Mouse (Mus musculus): ENCODE measurements at regions not wholly inside any gene's neighbourhood (a gene's known extent, or its start where the extent isn't known, plus 50 kb on each side); places are given as distances from the start of the nearest gene placed in this dataset.

- Histone ChIP-seq H3K4me1 (ENCODE audit: control insufficient read depth, insufficient read depth, low read length) (no peaks in the 10 kb centered on the region), H3K27ac (replicated peaks; ENCODE audit: low read depth, low read length) (no peak overlapping the region), H3K4me2 (ENCODE audit: low read depth, low read length) (peak overlapping the region; percentile 46), H3K27me3 (replicated peaks; ENCODE audit: control insufficient read depth, insufficient read depth, low read length) (no peaks in the 10 kb centered on the region), H3K36me3 (ENCODE audit: control insufficient read depth, insufficient read depth, low read length) (no peaks in the 10 kb centered on the region), H3K9ac (ENCODE audit: low read depth, low read length) (no peak overlapping the region), H3K9me3 (ENCODE audit: control insufficient read depth, low read length) (no peaks in the 10 kb centered on the region), H3K4me3 (ENCODE audit: low read depth, low read length) (peak overlapping the region; percentile 20)
- ATAC-seq (ENCODE audit: low read depth) (peak; percentile 85; the same call in 1 of the 2 replicates), DNase-seq (ENCODE audit: low spot score) (peak; percentile 89)
- 23% methylated on average over 8 of the region's 12 CpGs for WGBS
These were observed 147.6 kb upstream of the Usp25 start for GRCm38 (mm10) chr16:76865731-76866464.

- H3K27me3 ChIP-seq (replicated peaks; ENCODE audit: control insufficient read depth, insufficient read depth, low read length), result no peaks in the 10 kb centered on the region
- no peaks in the 10 kb centered on the region for H3K9me3 ChIP-seq (ENCODE audit: control insufficient read depth, low read length)
- H3K4me3 ChIP-seq (ENCODE audit: low read depth, low read length), result no peak overlapping the region
- H3K9ac ChIP-seq (ENCODE audit: low read depth, low read length), result no peak overlapping the region
- H3K36me3 ChIP-seq (ENCODE audit: control insufficient read depth, insufficient read depth, low read length), result no peaks in the 10 kb centered on the region
- DNase-seq (ENCODE audit: low spot score) (no peak), ATAC-seq (ENCODE audit: low read depth) (no peak)
- no peak overlapping the region for H3K27ac ChIP-seq (replicated peaks; ENCODE audit: low read depth, low read length)
- no peaks in the 10 kb centered on the region for H3K4me1 ChIP-seq (ENCODE audit: control insufficient read depth, insufficient read depth, low read length)
- no peak overlapping the region for H3K4me2 ChIP-seq (ENCODE audit: low read depth, low read length)
- 96% methylated on average over 3 of the region's 3 CpGs for WGBS
These were observed 149.1 kb upstream of the Usp25 start for GRCm38 (mm10) chr16:76864392-76864791.

GRCm38 (mm10) chr16:76855797-76856196 lies 157.7 kb upstream of the Usp25 start:
- WGBS, result 62% methylated on average over 2 of the region's 2 CpGs
- H3K4me2 ChIP-seq (ENCODE audit: low read depth, low read length), result no peak overlapping the region
- H3K27ac ChIP-seq (replicated peaks; ENCODE audit: low read depth, low read length), result no peak overlapping the region
- peak; percentile 55 for DNase-seq (ENCODE audit: low spot score)
- H3K36me3 ChIP-seq (ENCODE audit: control insufficient read depth, insufficient read depth, low read length), result no peaks in the 10 kb centered on the region
- H3K9ac ChIP-seq (ENCODE audit: low read depth, low read length), result no peak overlapping the region
- no peaks in the 10 kb centered on the region for H3K9me3 ChIP-seq (ENCODE audit: control insufficient read depth, low read length)
- no peaks in the 10 kb centered on the region for H3K4me1 ChIP-seq (ENCODE audit: control insufficient read depth, insufficient read depth, low read length)
- peak; percentile 83; the same call in 1 of the 2 replicates for ATAC-seq (ENCODE audit: low read depth)
- H3K27me3 ChIP-seq (replicated peaks; ENCODE audit: control insufficient read depth, insufficient read depth, low read length), result no peaks in the 10 kb centered on the region
- no peak overlapping the region for H3K4me3 ChIP-seq (ENCODE audit: low read depth, low read length)

DNA sequence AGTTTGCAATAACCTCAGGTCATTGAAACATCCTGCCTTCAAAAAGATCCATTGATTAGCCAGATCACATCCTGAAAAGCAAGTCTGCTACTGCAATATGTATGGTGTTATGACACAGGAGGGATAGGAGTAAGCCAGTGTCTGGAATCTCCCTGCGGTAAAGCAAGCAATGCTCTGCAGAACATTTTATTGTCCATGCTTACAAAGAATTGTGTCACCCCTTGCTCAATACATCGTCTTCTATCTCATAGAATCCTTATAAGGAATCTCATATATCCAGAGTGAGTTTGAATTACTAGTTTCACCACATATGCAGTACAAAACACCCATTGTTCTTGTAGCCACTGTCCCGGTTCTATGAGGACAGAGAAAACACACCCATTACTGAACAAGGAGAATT lies 162.1 kb upstream of the Usp25 start:
- Histone ChIP-seq H3K9me3 (ENCODE audit: control insufficient read depth, low read length) (no peaks in the 10 kb centered on the region), H3K27ac (replicated peaks; ENCODE audit: low read depth, low read length) (no peak overlapping the region), H3K4me3 (ENCODE audit: low read depth, low read length) (no peak overlapping the region), H3K4me1 (ENCODE audit: control insufficient read depth, insufficient read depth, low read length) (no peaks in the 10 kb centered on the region), H3K4me2 (ENCODE audit: low read depth, low read length) (no peak overlapping the region), H3K9ac (ENCODE audit: low read depth, low read length) (no peak overlapping the region), H3K36me3 (ENCODE audit: control insufficient read depth, insufficient read depth, low read length) (no peaks in the 10 kb centered on the region), H3K27me3 (replicated peaks; ENCODE audit: control insufficient read depth, insufficient read depth, low read length) (no peaks in the 10 kb centered on the region)
- WGBS, result 55% methylated on average over 3 of the region's 3 CpGs
- DNase-seq (ENCODE audit: low spot score), result no peak
- no peak for ATAC-seq (ENCODE audit: low read depth)

DNA sequence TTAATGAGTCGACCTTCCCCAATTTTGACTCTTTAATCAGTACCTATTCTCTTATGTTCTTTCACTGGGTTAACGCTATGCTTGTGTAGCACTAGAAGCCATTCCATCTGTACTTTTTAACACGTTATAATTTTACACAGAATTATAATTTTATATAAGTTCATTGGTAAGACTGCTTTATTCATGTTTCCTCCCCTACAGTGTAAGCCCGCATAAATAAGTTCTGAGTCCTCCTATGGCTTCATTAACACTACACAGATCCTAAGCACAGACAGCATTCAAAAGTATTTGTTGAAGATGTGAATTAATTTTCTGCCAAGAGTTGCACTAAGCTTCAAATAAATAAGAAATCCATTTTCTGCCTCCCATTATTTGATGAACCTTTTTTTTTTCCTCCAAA lies 176.1 kb upstream of the Usp25 start:
- 84% methylated on average over 4 of the region's 4 CpGs for WGBS
- ATAC-seq (ENCODE audit: low read depth) (no peak), DNase-seq (ENCODE audit: low spot score) (no peak)
- no peak overlapping the region for H3K4me3 ChIP-seq (ENCODE audit: low read depth, low read length)
- H3K4me1 ChIP-seq (ENCODE audit: control insufficient read depth, insufficient read depth, low read length), result no peaks in the 10 kb centered on the region
- no peaks in the 10 kb centered on the region for H3K27me3 ChIP-seq (replicated peaks; ENCODE audit: control insufficient read depth, insufficient read depth, low read length)
- H3K9ac ChIP-seq (ENCODE audit: low read depth, low read length), result no peak overlapping the region
- H3K4me2 ChIP-seq (ENCODE audit: low read depth, low read length), result no peak overlapping the region
- H3K9me3 ChIP-seq (ENCODE audit: control insufficient read depth, low read length), result no peaks in the 10 kb centered on the region
- no peaks in the 10 kb centered on the region for H3K36me3 ChIP-seq (ENCODE audit: control insufficient read depth, insufficient read depth, low read length)
- no peak overlapping the region for H3K27ac ChIP-seq (replicated peaks; ENCODE audit: low read depth, low read length)

- no peak overlapping the region for H3K9ac ChIP-seq (ENCODE audit: low read depth, low read length)
- no peaks in the 10 kb centered on the region for H3K9me3 ChIP-seq (ENCODE audit: control insufficient read depth, low read length)
- no peak overlapping the region for H3K4me3 ChIP-seq (ENCODE audit: low read depth, low read length)
- no peaks in the 10 kb centered on the region for H3K27me3 ChIP-seq (replicated peaks; ENCODE audit: control insufficient read depth, insufficient read depth, low read length)
- 0 out of 2 replicates have a peak overlapping the region, but pooled peaks have one; percentile 21 for H3K27ac ChIP-seq (replicated peaks; ENCODE audit: low read depth, low read length)
- H3K4me1 ChIP-seq (ENCODE audit: control insufficient read depth, insufficient read depth, low read length), result no peaks in the 10 kb centered on the region
- H3K36me3 ChIP-seq (ENCODE audit: control insufficient read depth, insufficient read depth, low read length), result no peaks in the 10 kb centered on the region
- DNase-seq (ENCODE audit: low spot score) (no peak), ATAC-seq (ENCODE audit: low read depth) (no peak)
- WGBS, result 30% methylated on average over 3 of the region's 3 CpGs
- H3K4me2 ChIP-seq (ENCODE audit: low read depth, low read length), result no peak overlapping the region
These were observed 183.1 kb upstream of the Usp25 start for GRCm38 (mm10) chr16:76830371-76830770.

DNA sequence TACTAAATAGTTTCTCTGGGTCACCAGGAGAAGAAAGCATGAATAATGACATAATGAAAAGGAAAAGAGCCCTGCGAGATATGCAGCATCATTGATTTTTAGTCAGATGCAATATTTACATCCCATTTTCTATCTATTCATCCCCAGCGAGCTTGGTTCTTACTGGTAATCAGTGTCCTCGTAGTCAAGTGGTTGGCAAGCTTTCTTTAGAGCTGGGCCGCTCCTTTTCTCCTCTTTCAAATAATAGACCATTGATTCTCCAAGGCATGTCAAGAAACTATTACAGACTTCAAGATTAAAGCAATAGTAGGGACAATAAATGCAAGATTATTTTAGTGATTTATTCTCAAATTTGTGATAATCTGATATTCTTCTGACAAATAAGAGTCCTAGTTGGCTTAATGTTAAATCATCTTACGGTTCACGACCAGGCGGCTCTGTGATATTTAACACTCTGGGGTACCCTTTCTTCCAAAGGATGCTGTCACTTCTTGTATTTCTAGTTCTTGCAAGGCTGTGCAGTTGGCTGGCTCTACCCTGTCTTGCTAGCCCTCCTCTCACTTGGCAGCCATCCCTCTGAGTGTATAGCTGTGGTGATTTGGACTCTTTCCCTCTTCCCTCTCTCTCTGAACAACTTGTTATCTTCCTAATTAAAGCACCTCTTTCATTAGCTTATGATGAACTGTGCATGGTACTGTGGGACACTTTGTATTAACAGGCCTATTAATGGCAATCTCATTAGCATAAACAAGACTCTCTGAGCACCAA lies 185.6 kb upstream of the Usp25 start:
- Histone ChIP-seq H3K9me3 (ENCODE audit: control insufficient read depth, low read length) (no peaks in the 10 kb centered on the region), H3K27ac (replicated peaks; ENCODE audit: low read depth, low read length) (no peak overlapping the region), H3K4me1 (ENCODE audit: control insufficient read depth, insufficient read depth, low read length) (no peaks in the 10 kb centered on the region), H3K9ac (ENCODE audit: low read depth, low read length) (no peak overlapping the region), H3K4me2 (ENCODE audit: low read depth, low read length) (no peak overlapping the region), H3K36me3 (ENCODE audit: control insufficient read depth, insufficient read depth, low read length) (no peaks in the 10 kb centered on the region), H3K4me3 (ENCODE audit: low read depth, low read length) (no peak overlapping the region), H3K27me3 (replicated peaks; ENCODE audit: control insufficient read depth, insufficient read depth, low read length) (no peaks in the 10 kb centered on the region)
- peak; percentile 47 for DNase-seq (ENCODE audit: low spot score)
- 81% methylated on average over 7 of the region's 7 CpGs for WGBS
- peak; percentile 81; the same call in 1 of the 2 replicates for ATAC-seq (ENCODE audit: low read depth)

DNA sequence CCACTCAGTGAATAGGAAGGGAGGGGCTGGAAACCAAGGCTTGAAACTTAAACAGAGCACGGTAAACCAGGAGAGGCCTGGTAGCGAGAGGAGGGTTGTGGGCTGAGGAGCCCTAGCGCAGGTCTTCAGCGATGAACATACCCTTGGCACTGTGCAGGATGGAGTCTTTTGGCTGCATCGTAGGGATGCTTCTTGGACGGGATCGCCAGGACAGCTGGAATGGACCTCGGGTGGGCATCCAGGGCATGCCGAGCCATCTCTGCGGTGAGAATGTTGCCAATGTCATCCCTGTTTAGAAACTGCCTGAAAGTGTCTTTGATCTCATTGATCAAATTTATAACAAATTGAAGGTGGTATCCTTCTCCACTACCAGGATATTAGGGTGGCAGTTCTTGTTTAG lies 192.2 kb upstream of the Usp25 start:
- Histone ChIP-seq H3K27ac (replicated peaks; ENCODE audit: low read depth, low read length) (no peak overlapping the region), H3K36me3 (ENCODE audit: control insufficient read depth, insufficient read depth, low read length) (no peaks in the 10 kb centered on the region), H3K9ac (ENCODE audit: low read depth, low read length) (no peak overlapping the region), H3K4me3 (ENCODE audit: low read depth, low read length) (no peak overlapping the region), H3K4me2 (ENCODE audit: low read depth, low read length) (no peak overlapping the region), H3K4me1 (ENCODE audit: control insufficient read depth, insufficient read depth, low read length) (no peaks in the 10 kb centered on the region), H3K27me3 (replicated peaks; ENCODE audit: control insufficient read depth, insufficient read depth, low read length) (no peaks in the 10 kb centered on the region), H3K9me3 (ENCODE audit: control insufficient read depth, low read length) (no peaks in the 10 kb centered on the region)
- ATAC-seq (ENCODE audit: low read depth) (no peak), DNase-seq (ENCODE audit: low spot score) (no peak)
- WGBS, result 91% methylated on average over 10 of the region's 10 CpGs
